Mouse (Mus musculus): ENCODE results near the gene Ifna1. TPM values are rescaled to one million over a fixed set of nuclear protein-coding genes. Genes with fewer than 3 reads are reported as not detected.
"Not testable (repeated sequence)": the region's sequence is repeated elsewhere in the genome, so short reads cannot be mapped to it uniquely, and the experiment has no call there.

Gene Ifna1
- 1 to 10 TPM in 1 of 26 experiments, not detected in 25; 1.2 TPM for total RNA-seq (2018; cell fraction: chromatin; rRNA removed)
- under 1 TPM in 1 of 26 experiments, not detected in 25; 0.61 TPM for total RNA-seq (2018; cell fraction: cytosol; rRNA removed)
- 1 to 10 TPM in 1 of 26 experiments, not detected in 25; 2.6 TPM for total RNA-seq (2018; cell fraction: nucleus; rRNA removed)
- not detected in 3 replicates for polyA plus RNA-seq (2018)

GRCm38 (mm10) chr4:88849698-88850097, at the start of gene Ifna1:
Ifna1 (plus strand) TSS chr4:88850087.
- no peaks in the 10 kb centered on the region for H3K79me2 ChIP-seq (ENCODE audit: inconsistent target)
- WGBS (ENCODE audit: missing documents): 8% methylated on average over 1 of the region's 1 CpGs
- no peak within 1 kb of the TSS for H3K4me3 ChIP-seq (ENCODE audit: inconsistent target)
- no peaks in the 10 kb centered on the region for H3K36me3 ChIP-seq (ENCODE audit: inconsistent target)
- no peak within 1 kb of the TSS for H3K27ac ChIP-seq

DNA sequence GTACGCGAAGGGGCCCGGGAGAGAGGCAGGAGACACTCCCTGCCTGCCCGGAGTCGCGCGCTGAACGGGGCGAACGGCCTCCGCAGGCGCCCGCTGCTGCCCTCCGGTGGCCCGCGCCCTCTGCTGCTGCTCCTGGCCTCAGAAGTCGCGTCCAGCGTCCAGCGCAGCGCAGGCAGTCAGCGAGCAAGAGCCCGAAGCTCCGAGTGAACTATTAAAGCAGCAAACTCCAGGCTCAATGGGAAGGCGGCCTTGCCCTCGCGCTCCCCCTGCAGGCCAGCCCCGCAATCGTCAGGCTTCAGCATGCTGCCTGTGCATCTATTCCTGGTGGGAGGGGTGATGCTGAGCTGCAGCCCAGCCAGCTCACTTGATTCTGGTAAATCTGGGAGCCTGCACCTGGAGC, 46.9 kb upstream of the Ifna1 start, which contains the start of gene Gm13287:
Gm13287 (plus strand) TSS at position 301 of the 400 bp plus-strand sequence.
- WGBS (ENCODE audit: missing documents): no CpG with 5 or more reads among the region's 29 CpGs
- not testable (repeated sequence) for H3K79me2 ChIP-seq (ENCODE audit: inconsistent target); H3K4me3 ChIP-seq (ENCODE audit: inconsistent target); H3K27ac ChIP-seq; H3K36me3 ChIP-seq (ENCODE audit: inconsistent target)

- H3K79me2 ChIP-seq (ENCODE audit: inconsistent target); H3K36me3 ChIP-seq (ENCODE audit: inconsistent target); H3K27ac ChIP-seq; H3K4me3 ChIP-seq (ENCODE audit: inconsistent target): not testable (repeated sequence)
- no CpG with 5 or more reads among the region's 8 CpGs for WGBS (ENCODE audit: missing documents)
Observed at GRCm38 (mm10) chr4:88805231-88805630, 44.7 kb upstream of the Ifna1 start, which contains the start of gene Gm13288. Gm13288 (plus strand) TSS chr4:88805531.

- WGBS (ENCODE audit: missing documents): no CpG with 5 or more reads among the region's 34 CpGs
- not testable (repeated sequence) for H3K27ac ChIP-seq; H3K4me3 ChIP-seq (ENCODE audit: inconsistent target); H3K36me3 ChIP-seq (ENCODE audit: inconsistent target); H3K79me2 ChIP-seq (ENCODE audit: inconsistent target)
Observed at GRCm38 (mm10) chr4:88805761-88806160, 44.1 kb upstream of the Ifna1 start.

- H3K36me3 ChIP-seq (ENCODE audit: inconsistent target): no peaks in the 10 kb centered on the region
- WGBS (ENCODE audit: missing documents): 80% methylated on average over 2 of the region's 3 CpGs
- no peaks in the 10 kb centered on the region for H3K79me2 ChIP-seq (ENCODE audit: inconsistent target)
- no peak within 1 kb of the TSS for H3K4me3 ChIP-seq (ENCODE audit: inconsistent target)
- no peak within 1 kb of the TSS for H3K27ac ChIP-seq
Observed at GRCm38 (mm10) chr4:88815928-88816327, 34.0 kb upstream of the Ifna1 start, which contains the start of gene Ifna7. Ifna7 (plus strand) TSS chr4:88816228.

DNA sequence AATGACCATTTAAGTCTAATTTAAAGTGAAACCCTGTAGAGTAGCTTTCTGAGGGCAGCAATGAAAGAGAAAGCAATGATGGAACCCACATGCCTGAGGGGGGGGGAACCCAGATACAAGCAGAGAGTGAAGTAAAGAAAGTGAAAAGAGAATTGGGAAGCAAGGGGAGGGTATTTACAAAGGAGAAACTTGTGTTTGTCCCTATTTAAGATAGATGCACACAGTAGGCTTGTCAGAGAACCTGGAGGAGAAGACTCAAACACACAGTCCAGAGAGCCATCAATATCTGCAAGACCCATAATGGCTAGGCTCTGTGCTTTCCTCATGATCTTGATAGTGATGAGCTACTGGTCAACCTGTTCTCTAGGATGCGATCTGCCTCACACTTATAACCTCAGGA, 30.2 kb upstream of the Ifna1 start, which contains the start of gene Ifna11:
Ifna11 (plus strand) TSS at position 301 of the 400 bp plus-strand sequence.
- WGBS (ENCODE audit: missing documents): 92% methylated on average over 1 of the region's 1 CpGs
- no peaks in the 10 kb centered on the region for H3K79me2 ChIP-seq (ENCODE audit: inconsistent target)
- no peak within 1 kb of the TSS for H3K27ac ChIP-seq
- H3K4me3 ChIP-seq (ENCODE audit: inconsistent target): no peak within 1 kb of the TSS
- H3K36me3 ChIP-seq (ENCODE audit: inconsistent target): no peaks in the 10 kb centered on the region

DNA sequence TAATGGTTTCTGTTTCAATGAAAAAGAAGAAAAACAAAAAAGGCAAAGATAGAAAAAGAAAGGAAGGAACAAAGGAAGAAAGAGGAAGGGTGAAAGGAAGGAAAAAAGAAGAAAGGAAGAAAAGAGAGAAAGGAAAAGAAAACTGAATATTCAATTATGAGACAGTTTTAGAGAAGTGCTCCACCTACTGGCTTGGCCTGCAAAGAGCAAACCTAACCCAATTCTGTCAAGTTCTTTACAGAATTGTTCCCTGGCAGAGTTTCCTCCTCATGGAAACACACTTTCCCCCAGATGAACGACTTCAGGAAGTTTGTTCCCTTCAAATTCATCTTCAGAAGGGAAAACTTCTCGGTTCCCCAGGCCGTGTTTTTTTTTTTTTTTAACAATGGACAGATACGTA, 26.9 kb upstream of the Ifna1 start:
- Histone ChIP-seq H3K79me2 (ENCODE audit: inconsistent target) (no peaks in the 10 kb centered on the region), H3K4me3 (ENCODE audit: inconsistent target) (no peak overlapping the region), H3K27ac (no peak overlapping the region), H3K36me3 (ENCODE audit: inconsistent target) (no peaks in the 10 kb centered on the region)
- WGBS (ENCODE audit: missing documents): 0% methylated on average over 3 of the region's 4 CpGs

DNA sequence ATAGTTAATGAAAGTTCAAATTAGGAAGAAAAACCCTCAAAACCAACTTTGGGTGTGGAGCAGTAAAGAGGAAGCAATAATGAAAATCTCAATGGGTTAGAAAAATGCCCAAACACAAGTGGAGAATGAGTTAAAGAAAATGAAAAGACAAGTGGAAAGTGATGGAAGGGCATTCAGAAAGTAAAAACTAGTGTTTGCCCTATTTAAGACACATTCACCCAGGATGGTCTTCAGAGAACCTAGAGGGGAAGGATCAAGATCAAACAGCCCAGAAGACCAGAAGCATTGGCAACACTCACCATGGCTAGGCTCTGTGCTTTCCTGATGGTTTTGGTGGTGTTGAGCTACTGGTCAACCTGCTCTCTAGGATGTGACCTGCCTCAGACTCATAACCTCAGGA, 22.8 kb upstream of the Ifna1 start, which contains the start of gene Ifna6:
Ifna6 (plus strand) TSS at position 301 of the 400 bp plus-strand sequence.
- H3K4me3 ChIP-seq (ENCODE audit: inconsistent target); H3K79me2 ChIP-seq (ENCODE audit: inconsistent target); H3K36me3 ChIP-seq (ENCODE audit: inconsistent target); H3K27ac ChIP-seq: not testable (repeated sequence)

GRCm38 (mm10) chr4:88830523-88830922, 19.4 kb upstream of the Ifna1 start:
- Histone ChIP-seq H3K27ac (no peak overlapping the region), H3K36me3 (ENCODE audit: inconsistent target) (no peaks in the 10 kb centered on the region), H3K79me2 (ENCODE audit: inconsistent target) (no peaks in the 10 kb centered on the region), H3K4me3 (ENCODE audit: inconsistent target) (no peak overlapping the region)
- 41% methylated on average over 3 of the region's 4 CpGs for WGBS (ENCODE audit: missing documents)

- 71% methylated on average over 1 of the region's 1 CpGs for WGBS (ENCODE audit: missing documents)
- H3K36me3 ChIP-seq (ENCODE audit: inconsistent target); H3K27ac ChIP-seq; H3K79me2 ChIP-seq (ENCODE audit: inconsistent target); H3K4me3 ChIP-seq (ENCODE audit: inconsistent target): not testable (repeated sequence)
Observed at GRCm38 (mm10) chr4:88835225-88835624, 14.7 kb upstream of the Ifna1 start, which contains the start of gene Ifna5. Ifna5 (plus strand) TSS chr4:88835525.

GRCm38 (mm10) chr4:88838828-88839227, 11.1 kb upstream of the Ifna1 start:
- Histone ChIP-seq H3K27ac (no peak overlapping the region), H3K36me3 (ENCODE audit: inconsistent target) (no peaks in the 10 kb centered on the region), H3K4me3 (ENCODE audit: inconsistent target) (no peak overlapping the region), H3K79me2 (ENCODE audit: inconsistent target) (no peaks in the 10 kb centered on the region)
- whole genome bisulfite sequencing (ENCODE audit: missing documents): 26% methylated on average over 3 of the region's 3 CpGs

DNA sequence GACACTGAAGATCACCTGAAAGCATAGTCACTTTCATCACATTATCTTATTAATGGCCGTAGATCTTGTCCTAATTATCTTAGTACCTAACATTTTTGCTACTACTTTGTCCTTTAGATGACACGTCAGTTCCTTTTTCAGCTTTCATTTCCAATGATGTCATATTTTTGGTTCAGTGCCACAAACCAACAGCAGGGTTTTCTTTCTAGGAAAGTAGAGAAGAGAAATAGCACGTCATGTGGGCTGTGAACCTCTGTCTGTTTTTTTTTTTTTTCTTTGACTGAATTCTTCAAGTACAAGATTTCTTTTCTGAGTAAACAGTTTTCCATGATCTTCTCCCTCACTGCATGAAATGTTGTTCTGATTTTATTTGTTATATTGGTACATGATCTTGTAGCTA, 9.8 kb upstream of the Ifna1 start:
- no peak overlapping the region for H3K27ac ChIP-seq
- WGBS (ENCODE audit: missing documents): 19% methylated on average over 3 of the region's 3 CpGs
- no peaks in the 10 kb centered on the region for H3K36me3 ChIP-seq (ENCODE audit: inconsistent target)
- no peaks in the 10 kb centered on the region for H3K79me2 ChIP-seq (ENCODE audit: inconsistent target)
- no peak overlapping the region for H3K4me3 ChIP-seq (ENCODE audit: inconsistent target)

DNA sequence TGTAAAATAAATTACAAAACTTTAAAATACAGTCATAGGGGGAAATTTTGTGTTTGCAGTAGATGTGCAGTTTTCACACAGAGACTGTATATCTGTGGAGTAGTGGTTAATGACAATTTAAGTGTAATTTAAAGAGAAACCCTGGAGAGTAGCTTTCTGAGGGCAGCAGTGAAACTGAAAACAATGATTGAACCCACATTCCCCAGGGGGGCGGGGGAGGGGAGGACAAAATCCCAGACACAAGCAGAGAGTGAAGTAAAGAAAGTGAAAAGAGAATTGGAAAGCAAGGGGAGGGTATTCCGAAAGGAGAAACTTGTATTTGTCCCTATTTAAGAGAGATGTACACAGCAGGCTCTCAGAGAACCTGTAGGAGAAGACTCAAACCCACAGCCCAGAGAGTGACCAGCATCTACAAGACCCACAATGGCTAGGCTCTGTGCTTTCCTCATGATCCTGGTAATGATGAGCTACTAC, 8.4 kb upstream of the Ifna1 start, which contains the start of gene Ifna4:
Ifna4 (plus strand) TSS at position 424 of the 474 bp plus-strand sequence.
- Histone ChIP-seq H3K36me3 (ENCODE audit: inconsistent target) (no peaks in the 10 kb centered on the region), H3K4me3 (ENCODE audit: inconsistent target) (no peak within 1 kb of the TSS), H3K79me2 (ENCODE audit: inconsistent target) (no peaks in the 10 kb centered on the region), H3K27ac (no peak within 1 kb of the TSS)
- WGBS (ENCODE audit: missing documents): 83% methylated on average over 2 of the region's 2 CpGs

DNA sequence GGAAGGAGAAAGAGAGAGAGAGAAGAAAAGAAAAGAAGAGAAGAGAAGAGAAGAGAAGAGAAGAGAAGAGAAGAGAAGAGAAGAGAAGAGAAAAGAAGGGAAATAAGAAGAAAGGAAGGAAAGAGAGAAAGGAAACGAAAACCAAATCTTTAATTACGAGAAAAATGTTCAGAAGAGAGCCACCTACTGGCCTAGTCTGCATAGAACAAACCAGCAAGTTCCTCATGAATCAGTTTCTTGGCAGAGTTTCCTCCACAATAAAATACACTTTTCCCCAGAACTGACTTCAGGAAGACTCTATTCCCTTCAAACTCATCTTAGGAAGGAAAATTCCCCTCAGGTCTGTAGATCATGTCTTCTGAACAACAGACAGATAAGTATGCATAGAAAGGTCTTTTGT, 4.6 kb upstream of the Ifna1 start:
- no peak overlapping the region for H3K27ac ChIP-seq
- H3K4me3 ChIP-seq (ENCODE audit: inconsistent target): no peak overlapping the region
- no peaks in the 10 kb centered on the region for H3K79me2 ChIP-seq (ENCODE audit: inconsistent target)
- 44% methylated on average over 2 of the region's 2 CpGs for WGBS (ENCODE audit: missing documents)
- no peaks in the 10 kb centered on the region for H3K36me3 ChIP-seq (ENCODE audit: inconsistent target)

- Histone ChIP-seq H3K36me3 (ENCODE audit: inconsistent target) (no peaks in the 10 kb centered on the region), H3K4me3 (ENCODE audit: inconsistent target) (no peak overlapping the region), H3K79me2 (ENCODE audit: inconsistent target) (no peaks in the 10 kb centered on the region), H3K27ac (no peak overlapping the region)
- 82% methylated on average over 4 of the region's 4 CpGs for WGBS (ENCODE audit: missing documents)
Observed at GRCm38 (mm10) chr4:88851026-88851763, 1.3 kb downstream of the Ifna1 start.

All from macrophage (primary cell).